Mouse (Mus musculus) midbrain, embryonic 16.5 days (tissue): ENCODE results near the gene Ccer2. TPM values are rescaled to one million over a fixed set of nuclear protein-coding genes. Genes with fewer than 3 reads are reported as not detected.

ENCODE experiments used
- ATAC-seq: fragments of 200-750 bp; cut with Nextera tagmentation; 2 replicates; pipeline ENCODE4 v1.8.0; 2017; ENCODE audit warnings: moderate TSS enrichment
- H3K27ac ChIP-seq: fragments of 300-500 bp; sonication (generic); 2 replicates; pipeline ENCODE4 v1.5.1; 2014; ENCODE audit warnings: mild to moderate bottlenecking, low read length, mixed read lengths
- H3K27me3 ChIP-seq: fragments of 300-500 bp; sonication (generic); 2 replicates; pipeline ENCODE4 v1.6.1; 2014; ENCODE audit warnings: low read depth, low read length, mixed read lengths; ENCODE audit not compliant: control insufficient read depth, insufficient read depth
- H3K36me3 ChIP-seq: fragments of 300-500 bp; sonication (generic); 2 replicates; pipeline ENCODE4 v1.6.1; 2014; ENCODE audit warnings: mild to moderate bottlenecking, low read length, moderate library complexity, mixed read lengths; ENCODE audit not compliant: control insufficient read depth, insufficient read depth
- H3K4me1 ChIP-seq: fragments of 300-500 bp; sonication (generic); 2 replicates; pipeline ENCODE4 v1.6.1; 2014; ENCODE audit warnings: mild to moderate bottlenecking, low read length, mixed read lengths; ENCODE audit not compliant: control insufficient read depth, insufficient read depth
- H3K4me2 ChIP-seq: fragments of 300-500 bp; sonication (generic); 2 replicates; pipeline ENCODE4 v1.6.1; 2014; ENCODE audit warnings: mild to moderate bottlenecking, low read length, mixed read lengths
- H3K4me3 ChIP-seq: fragments of 300-500 bp; sonication (generic); 2 replicates; pipeline ENCODE4 v1.5.1; 2014; ENCODE audit warnings: low read depth, mild to moderate bottlenecking, low read length, moderate library complexity, mixed read lengths
- H3K9ac ChIP-seq: fragments of 300-500 bp; sonication (generic); 2 replicates; pipeline ENCODE4 v1.6.1; 2014; ENCODE audit warnings: low read depth, low read length, mixed read lengths
- H3K9me3 ChIP-seq: fragments of 300-500 bp; sonication (generic); replicated peaks from 2 replicates; pipeline ENCODE4 v1.6.1; 2014; ENCODE audit warnings: mild to moderate bottlenecking, low read length, mixed read lengths; ENCODE audit not compliant: control insufficient read depth, poor library complexity, severe bottlenecking
- WGBS: fragments of 180-500 bp; shearing (Covaris S2); extraction: QIAGEN DNeasy Blood & Tissue Kit; methylation state at CpG from one replicate; pipeline ENCODE4 v1.1.7; 2014; 5-methylcytosine and 5-hydroxymethylcytosine counted together
- polyA plus RNA-seq: library from polyadenylated mRNA; unstranded; fragments of >200 nt; fragmentation: Nextera tagmentation; extraction: Ambion mirVana; gene quantifications from 2 replicates; pipeline ENCODE4 v1.2.1, GENCODE M21; 2015

Ccer2 gene
- polyA plus RNA-seq, 1 experiment from 2014 or later = 0.95 TPM

GRCm38 (mm10) chr7:28790066-28790806, 34.3 kb downstream of the Ccer2 start:
- no peak overlapping the region for H3K4me2 ChIP-seq
- ATAC-seq = no peak
- 51% methylated on average over 8 of the region's 8 CpGs for WGBS

DNA sequence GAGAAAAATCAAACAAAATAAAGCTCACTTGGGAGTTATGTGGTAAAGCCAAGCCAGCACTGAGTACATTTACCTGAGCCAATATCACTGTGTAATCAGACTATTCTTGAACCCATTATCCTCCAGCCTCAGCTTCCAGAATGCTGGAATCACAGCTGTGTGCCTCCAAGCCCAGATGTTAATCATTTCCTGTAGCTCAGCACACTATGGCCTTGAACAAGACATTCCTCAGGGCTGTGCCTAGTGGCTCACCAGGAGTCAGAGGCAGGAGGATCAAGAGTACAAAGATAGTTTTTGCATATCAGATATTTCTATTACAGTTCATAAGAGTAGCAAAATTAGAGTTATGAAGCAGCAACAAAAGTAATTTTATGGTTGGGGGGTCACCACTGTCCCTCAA, 35.7 kb downstream of the Ccer2 start:
- Histone ChIP-seq H3K36me3 (0 out of 2 replicates have a peak, but pooled peaks cover 2% of the 10 kb centered on the region), H3K27me3 (no peaks in the 10 kb centered on the region; the same call in 1 of the 2 replicates), H3K4me3 (no peak overlapping the region), H3K27ac (no peak overlapping the region), H3K4me1 (0 out of 2 replicates have a peak, but pooled peaks cover 3% of the 10 kb centered on the region), H3K4me2 (no peak overlapping the region), H3K9ac (no peak overlapping the region), H3K9me3 (no peaks in the 10 kb centered on the region)
- no peak for ATAC-seq

More at GRCm38 (mm10) chr7:28790066-28790806, 34.3 kb downstream of the Ccer2 start:
- Histone ChIP-seq H3K4me1 (no peaks in the 10 kb centered on the region), H3K27ac (no peak overlapping the region), H3K9ac (no peak overlapping the region), H3K9me3 (no peaks in the 10 kb centered on the region), H3K27me3 (no peaks in the 10 kb centered on the region), H3K36me3 (0 out of 2 replicates have a peak, but pooled peaks cover 2% of the 10 kb centered on the region), H3K4me3 (no peak overlapping the region)

DNA sequence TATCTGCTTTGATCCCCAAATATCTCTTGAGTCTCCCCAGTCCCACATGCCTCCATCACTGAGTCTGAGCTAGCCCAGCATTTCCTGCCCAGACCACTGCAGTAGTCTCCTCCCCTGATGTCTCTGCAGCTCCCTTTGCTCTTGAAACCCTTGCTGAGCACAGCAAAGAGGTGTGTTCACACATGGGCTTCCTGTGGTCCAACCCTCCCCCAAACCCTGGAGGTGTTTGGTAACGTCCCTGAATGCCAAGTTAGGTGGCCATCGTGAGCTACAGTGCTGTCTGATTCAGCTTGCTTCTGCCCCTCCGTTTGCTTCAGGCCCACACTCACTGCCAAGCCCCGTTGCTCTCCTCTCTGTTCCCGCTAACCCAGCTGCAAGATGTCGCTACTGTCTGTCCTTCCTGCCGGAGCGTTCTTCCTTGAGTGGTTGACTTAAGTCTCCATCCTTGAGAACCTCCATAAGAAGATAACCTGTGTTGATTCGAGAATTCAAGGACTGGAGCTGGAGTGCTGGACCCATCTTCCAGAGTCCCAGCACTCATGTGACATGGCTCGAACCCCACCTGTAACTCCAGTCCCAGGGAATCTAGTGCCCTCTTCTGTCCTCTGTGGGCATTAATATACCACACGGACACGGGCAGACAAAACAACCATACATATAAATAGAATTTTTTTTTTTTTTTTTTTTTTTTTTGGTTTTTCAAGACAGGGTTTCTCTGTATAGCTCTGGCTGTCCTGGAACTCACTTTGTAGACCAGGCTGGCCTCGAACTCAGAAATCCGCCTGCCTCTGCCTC, 36.6 kb downstream of the Ccer2 start:
- no peaks in the 10 kb centered on the region; the same call in 1 of the 2 replicates for H3K27me3 ChIP-seq

GRCm38 (mm10) chr7:28793834-28794233, 37.9 kb downstream of the Ccer2 start:
- H3K27ac ChIP-seq = no peak overlapping the region
- H3K27me3 ChIP-seq = no peaks in the 10 kb centered on the region; the same call in 1 of the 2 replicates
- H3K9me3 ChIP-seq = no peaks in the 10 kb centered on the region
- no peak overlapping the region for H3K4me2 ChIP-seq
- H3K4me3 ChIP-seq = no peak overlapping the region
- H3K36me3 ChIP-seq = no peaks in the 10 kb centered on the region
- H3K4me1 ChIP-seq = 0 out of 2 replicates have a peak, but pooled peaks cover 4% of the 10 kb centered on the region
- WGBS = 33% methylated on average over 2 of the region's 2 CpGs
- no peak for ATAC-seq
- H3K9ac ChIP-seq = no peak overlapping the region

More for the DNA sequence above, 36.6 kb downstream of the Ccer2 start:
- Histone ChIP-seq H3K4me2 (no peak overlapping the region), H3K4me3 (no peak overlapping the region), H3K36me3 (0 out of 2 replicates have a peak, but pooled peaks cover 2% of the 10 kb centered on the region), H3K9ac (no peak overlapping the region), H3K4me1 (0 out of 2 replicates have a peak, but pooled peaks cover 4% of the 10 kb centered on the region), H3K27ac (no peak overlapping the region), H3K9me3 (no peaks in the 10 kb centered on the region)
- 89% methylated on average over 12 of the region's 14 CpGs for WGBS
- no peak for ATAC-seq

GRCm38 (mm10) chr7:28794496-28794895, 38.5 kb downstream of the Ccer2 start:
- Histone ChIP-seq H3K27ac (no peak overlapping the region), H3K4me1 (0 out of 2 replicates have a peak, but pooled peaks cover 4% of the 10 kb centered on the region), H3K9me3 (no peaks in the 10 kb centered on the region), H3K27me3 (no peaks in the 10 kb centered on the region; the same call in 1 of the 2 replicates), H3K9ac (no peak overlapping the region), H3K4me3 (no peak overlapping the region), H3K36me3 (no peaks in the 10 kb centered on the region), H3K4me2 (no peak overlapping the region)
- 87% methylated on average over 3 of the region's 3 CpGs for WGBS
- ATAC-seq = no peak

DNA sequence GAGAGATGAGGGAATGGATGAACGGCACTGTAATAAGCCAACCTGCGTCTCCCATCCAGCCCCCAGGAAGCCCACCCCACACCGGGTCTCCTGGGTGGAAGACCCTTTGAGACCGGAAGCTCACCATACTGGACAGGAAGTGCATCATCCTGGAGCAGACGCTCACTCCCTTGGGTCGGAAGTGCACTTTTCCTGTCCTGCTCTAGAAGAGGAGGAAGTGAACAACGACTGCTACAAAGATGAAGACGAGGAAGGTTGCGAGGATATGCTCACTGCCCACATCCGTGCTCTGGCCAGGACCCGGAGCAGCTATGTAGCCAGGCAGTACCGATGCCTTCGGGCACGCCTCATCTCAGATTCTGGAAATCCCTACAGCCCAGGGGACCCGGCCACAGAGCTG, 39.9 kb downstream of the Ccer2 start:
- WGBS = 83% methylated on average over 15 of the region's 15 CpGs
- H3K4me2 ChIP-seq = no peak overlapping the region
- H3K4me3 ChIP-seq = no peak overlapping the region
- H3K9ac ChIP-seq = no peak overlapping the region
- H3K27ac ChIP-seq = no peak overlapping the region
- H3K4me1 ChIP-seq = 0 out of 2 replicates have a peak, but pooled peaks cover 4% of the 10 kb centered on the region
- H3K27me3 ChIP-seq = no peaks in the 10 kb centered on the region; the same call in 1 of the 2 replicates
- H3K36me3 ChIP-seq = no peaks in the 10 kb centered on the region
- no peaks in the 10 kb centered on the region for H3K9me3 ChIP-seq
- ATAC-seq = no peak

GRCm38 (mm10) chr7:28796562-28796975, 40.6 kb downstream of the Ccer2 start:
- Histone ChIP-seq H3K27me3 (no peaks in the 10 kb centered on the region; the same call in 1 of the 2 replicates), H3K9ac (peak overlapping the region; percentile 21; the same call in 1 of the 2 replicates), H3K4me3 (peak overlapping the region; percentile 13), H3K4me2 (peak overlapping the region; percentile 38), H3K4me1 (0 out of 2 replicates have a peak, but pooled peaks cover 4% of the 10 kb centered on the region), H3K27ac (no peak overlapping the region), H3K9me3 (no peaks in the 10 kb centered on the region), H3K36me3 (no peaks in the 10 kb centered on the region)
- 12% methylated on average over 32 of the region's 32 CpGs for WGBS
- ATAC-seq = peak; percentile 62

- Histone ChIP-seq H3K4me1 (0 out of 2 replicates have a peak, but pooled peaks cover 4% of the 10 kb centered on the region), H3K9ac (no peak overlapping the region), H3K4me2 (no peak overlapping the region), H3K4me3 (no peak overlapping the region), H3K27me3 (no peaks in the 10 kb centered on the region; the same call in 1 of the 2 replicates), H3K9me3 (no peaks in the 10 kb centered on the region), H3K36me3 (no peaks in the 10 kb centered on the region), H3K27ac (no peak overlapping the region)
- 96% methylated on average over 9 of the region's 9 CpGs for WGBS
- no peak for ATAC-seq
Observed at GRCm38 (mm10) chr7:28799994-28800393, 44.0 kb downstream of the Ccer2 start.
